Mouse (Mus musculus) forebrain, embryonic 14.5 days (tissue): ENCODE results near the gene Olfr1497. TPM values are rescaled to one million over a fixed set of nuclear protein-coding genes. Genes with fewer than 3 reads are reported as not detected.
"Not testable (repeated sequence)": the region's sequence is repeated elsewhere in the genome, so short reads cannot be mapped to it uniquely, and the experiment has no call there.

Experiments
- ATAC-seq: fragments of 200-750 bp; cut with Nextera tagmentation; 2 replicates; pipeline ENCODE4 v1.8.0; 2017; ENCODE audit warnings: mild to moderate bottlenecking, moderate library complexity
- DNase-seq: peaks from one replicate; pipeline ENCODE4 v3.0.0-alpha.2; 2015; ENCODE audit warnings: low spot score
- H3K27ac ChIP-seq: fragments of 300-500 bp; sonication (generic); 2 replicates; pipeline ENCODE4 v1.5.1; 2014; ENCODE audit warnings: low read depth, mild to moderate bottlenecking, control low read depth, low read length, moderate library complexity
- H3K27me3 ChIP-seq: fragments of 300-500 bp; sonication (generic); replicated peaks from 2 replicates; pipeline ENCODE4 v1.6.1; 2014; ENCODE audit warnings: low read length, control low read depth, mixed read lengths; ENCODE audit not compliant: control insufficient read depth, insufficient read depth
- H3K36me3 ChIP-seq: fragments of 300-500 bp; sonication (generic); 2 replicates; pipeline ENCODE4 v1.6.1; 2014; ENCODE audit warnings: low read length, control low read depth; ENCODE audit not compliant: control insufficient read depth, insufficient read depth
- H3K4me1 ChIP-seq: fragments of 300-500 bp; sonication (generic); 2 replicates; pipeline ENCODE4 v1.6.1; 2014; ENCODE audit warnings: antibody characterized with exemption, low read length, control low read depth; ENCODE audit not compliant: control insufficient read depth, insufficient read depth
- H3K4me2 ChIP-seq: fragments of 300-500 bp; sonication (generic); 2 replicates; pipeline ENCODE4 v1.6.1; 2014; ENCODE audit warnings: mild to moderate bottlenecking, control low read depth, low read length
- H3K4me3 ChIP-seq: fragments of 300-500 bp; sonication (generic); 2 replicates; pipeline ENCODE4 v1.5.1; 2014; ENCODE audit warnings: low read depth, low read length, control low read depth
- H3K9ac ChIP-seq: fragments of 300-500 bp; sonication (generic); 2 replicates; pipeline ENCODE4 v1.6.1; 2014; ENCODE audit warnings: mild to moderate bottlenecking, low read length, control low read depth, moderate library complexity
- H3K9me3 ChIP-seq: fragments of 300-500 bp; sonication (generic); replicated peaks from 2 replicates; pipeline ENCODE4 v1.6.1; 2016; ENCODE audit warnings: low read length, control low read depth, mixed read lengths; ENCODE audit not compliant: control insufficient read depth
- WGBS: fragments of 180-500 bp; shearing (Covaris S2); extraction: QIAGEN DNeasy Blood & Tissue Kit; methylation state at CpG from one replicate; pipeline ENCODE4 v1.1.7; 2014; 5-methylcytosine and 5-hydroxymethylcytosine counted together
- polyA plus RNA-seq: library from polyadenylated mRNA; unstranded; fragments of >200 nt; fragmentation: Nextera tagmentation; extraction: Ambion mirVana; gene quantifications from 2 replicates; pipeline ENCODE4 v1.2.1, GENCODE M21; 2014

Olfr1497 gene
- polyA plus RNA-seq, result not detected in 2 replicates

- Histone ChIP-seq H3K4me3 (no peak within 1 kb of the TSS), H3K27ac (no peak within 1 kb of the TSS), H3K4me1 (no peaks in the 10 kb centered on the region), H3K27me3 (no peaks in the 10 kb centered on the region), H3K36me3 (no peaks in the 10 kb centered on the region), H3K4me2 (no peak within 1 kb of the TSS), H3K9ac (no peak within 1 kb of the TSS), H3K9me3 (no peaks in the 10 kb centered on the region)
- ATAC-seq, result no peak
- DNase-seq, result no peak
These were observed at the start of gene Olfr1497 for GRCm38 (mm10) chr19:13798102-13798501. Gene Olfr1497 (minus strand): TSS chr19:13798202.

GRCm38 (mm10) chr19:13830388-13830787 lies 32.4 kb upstream of the Olfr1497 start, which contains the start of gene Olfr1500:
Gene Olfr1500 (minus strand): TSS chr19:13830488.
- Histone ChIP-seq H3K4me2 (no peak within 1 kb of the TSS), H3K27me3 (no peaks in the 10 kb centered on the region), H3K36me3 (no peaks in the 10 kb centered on the region), H3K9me3 (no peaks in the 10 kb centered on the region), H3K27ac (no peak within 1 kb of the TSS), H3K4me3 (no peak within 1 kb of the TSS), H3K9ac (no peak within 1 kb of the TSS), H3K4me1 (no peaks in the 10 kb centered on the region)
- ATAC-seq, result no peak
- no peak for DNase-seq

- no peak overlapping the region for H3K27ac ChIP-seq
- no peaks in the 10 kb centered on the region for H3K36me3 ChIP-seq
- DNase-seq (no peak), ATAC-seq (no peak)
- no peaks in the 10 kb centered on the region for H3K27me3 ChIP-seq
- WGBS, result 81% methylated on average over 3 of the region's 3 CpGs
- no peak overlapping the region for H3K4me3 ChIP-seq
- H3K4me2 ChIP-seq, result no peak overlapping the region
- no peaks in the 10 kb centered on the region for H3K9me3 ChIP-seq
- H3K4me1 ChIP-seq, result no peaks in the 10 kb centered on the region
- H3K9ac ChIP-seq, result no peak overlapping the region
These were observed 30.4 kb upstream of the Olfr1497 start for GRCm38 (mm10) chr19:13828447-13828846.

- H3K9ac ChIP-seq, result no peak overlapping the region
- DNase-seq (no peak), ATAC-seq (no peak)
- no peaks in the 10 kb centered on the region for H3K27me3 ChIP-seq
- no peaks in the 10 kb centered on the region for H3K9me3 ChIP-seq
- H3K36me3 ChIP-seq, result no peaks in the 10 kb centered on the region
- no peak overlapping the region for H3K27ac ChIP-seq
- H3K4me3 ChIP-seq, result no peak overlapping the region
- no peak overlapping the region for H3K4me2 ChIP-seq
- WGBS, result 65% methylated on average over 5 of the region's 5 CpGs
- H3K4me1 ChIP-seq, result no peaks in the 10 kb centered on the region
These were observed 22.8 kb upstream of the Olfr1497 start for GRCm38 (mm10) chr19:13820847-13821246.

GRCm38 (mm10) chr19:13819347-13819746 lies 21.3 kb upstream of the Olfr1497 start, which contains the start of gene Olfr1499:
Gene Olfr1499 (minus strand): TSS chr19:13819447.
- H3K27ac ChIP-seq, result no peak within 1 kb of the TSS
- H3K9me3 ChIP-seq, result no peaks in the 10 kb centered on the region
- H3K9ac ChIP-seq, result no peak within 1 kb of the TSS
- H3K4me2 ChIP-seq, result no peak within 1 kb of the TSS
- H3K4me3 ChIP-seq, result no peak within 1 kb of the TSS
- H3K4me1 ChIP-seq, result no peaks in the 10 kb centered on the region
- H3K27me3 ChIP-seq, result no peaks in the 10 kb centered on the region
- ATAC-seq (no peak), DNase-seq (no peak)
- no peaks in the 10 kb centered on the region for H3K36me3 ChIP-seq

- no peak overlapping the region for H3K4me3 ChIP-seq
- no peaks in the 10 kb centered on the region for H3K4me1 ChIP-seq
- peak; percentile 53 for DNase-seq
- H3K9ac ChIP-seq, result no peak overlapping the region
- no peaks in the 10 kb centered on the region for H3K27me3 ChIP-seq
- 40% methylated on average over 5 of the region's 5 CpGs for WGBS
- H3K4me2 ChIP-seq, result no peak overlapping the region
- no peak overlapping the region for H3K27ac ChIP-seq
- no peaks in the 10 kb centered on the region for H3K36me3 ChIP-seq
- ATAC-seq, result no peak
- no peaks in the 10 kb centered on the region for H3K9me3 ChIP-seq
These were observed 20.8 kb upstream of the Olfr1497 start for GRCm38 (mm10) chr19:13818827-13819226.

GRCm38 (mm10) chr19:13812823-13813222 lies 14.8 kb upstream of the Olfr1497 start:
- Histone ChIP-seq H3K27ac (no peak overlapping the region), H3K9me3 (no peaks in the 10 kb centered on the region), H3K4me1 (no peaks in the 10 kb centered on the region), H3K27me3 (no peaks in the 10 kb centered on the region), H3K9ac (no peak overlapping the region), H3K4me2 (no peak overlapping the region), H3K4me3 (no peak overlapping the region), H3K36me3 (no peaks in the 10 kb centered on the region)
- ATAC-seq (no peak), DNase-seq (no peak)
- 59% methylated on average over 2 of the region's 2 CpGs for WGBS

GRCm38 (mm10) chr19:13805486-13805885 lies 7.5 kb upstream of the Olfr1497 start:
- H3K27me3 ChIP-seq, H3K4me3 ChIP-seq, ATAC-seq, H3K27ac ChIP-seq, H3K9ac ChIP-seq, H3K4me1 ChIP-seq, H3K4me2 ChIP-seq, H3K9me3 ChIP-seq, DNase-seq, H3K36me3 ChIP-seq: not testable (repeated sequence)
- WGBS, result 69% methylated on average over 1 of the region's 1 CpGs

GRCm38 (mm10) chr19:13777578-13777977 lies 20.4 kb downstream of the Olfr1497 start, which contains the start of gene Olfr1496:
Gene Olfr1496 (plus strand): TSS chr19:13777878.
- WGBS, result 93% methylated on average over 1 of the region's 1 CpGs
- Histone ChIP-seq H3K4me3 (no peak within 1 kb of the TSS), H3K9ac (no peak within 1 kb of the TSS), H3K27me3 (no peaks in the 10 kb centered on the region), H3K36me3 (no peaks in the 10 kb centered on the region), H3K4me2 (no peak within 1 kb of the TSS), H3K4me1 (no peaks in the 10 kb centered on the region), H3K9me3 (no peaks in the 10 kb centered on the region), H3K27ac (no peak within 1 kb of the TSS)
- DNase-seq (no peak), ATAC-seq (no peak)
